Mouse (Mus musculus) CH12.LX (cell line): ENCODE measurements around the gene Aptx.

ENCODE experiments used
- CTCF ChIP-seq, 2 experiments: IDR thresholded peaks in 1 of 2; conservative IDR thresholded peaks in 1 of 2; 2 replicates each; pipeline ENCODE4 v1.5.1; 2011 to 2012; ENCODE audit warnings: low read depth in 2 of 2, low read length in 2 of 2, improper control_type of control experiment in 1 of 2, inconsistent platforms in 1 of 2, mild to moderate bottlenecking in 1 of 2, moderate library complexity in 1 of 2
- MAFK ChIP-seq: IDR thresholded peaks from 2 replicates; pipeline ENCODE4 v1.6.1; 2011; ENCODE audit warnings: low read length, improper control_type of control experiment; ENCODE audit not compliant: insufficient replicate concordance
- POLR2AphosphoS2 ChIP-seq: IDR thresholded peaks from 2 replicates; pipeline ENCODE4 v1.6.1; 2011; ENCODE audit warnings: low read depth, low read length, improper control_type of control experiment

DNA sequence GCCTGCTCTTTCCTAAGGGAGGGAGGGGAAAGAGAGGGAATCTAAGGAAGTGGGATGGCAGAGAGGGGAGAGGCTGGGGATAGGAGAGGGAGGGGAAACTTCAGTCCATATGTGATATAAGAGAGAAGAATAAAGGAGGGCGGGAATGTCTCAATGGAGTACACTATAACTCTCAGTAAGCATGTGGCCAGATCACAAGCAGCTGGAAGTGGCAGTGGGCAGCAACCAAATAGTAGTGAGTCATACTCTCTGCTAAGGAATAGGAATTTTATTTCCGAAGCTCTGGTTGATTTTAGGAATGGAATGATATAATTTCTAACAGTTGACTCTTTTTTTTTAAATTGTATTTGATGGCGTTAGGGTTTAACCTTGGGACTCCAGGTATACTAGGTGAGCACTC is 14.1 kb upstream of the Aptx start:
- TF ChIP-seq CTCF (conservative IDR thresholded peaks at IDR 0.05 in 1 of 2, IDR thresholded peaks at IDR 0.05 in 1 of 2; ENCODE audit: low read depth in 2 of 2, low read length in 2 of 2) (no peak), MAFK (no peak), POLR2AphosphoS2 (no peak)
